Mouse (Mus musculus) spleen, postnatal 4 days (tissue): ENCODE results near the gene Actn3.
"Not testable (repeated sequence)": the region's sequence is repeated elsewhere in the genome, so short reads cannot be mapped to it uniquely, and the experiment has no call there.

Experiments used
- DNase-seq, 2 experiments: peaks; one replicate each; pipeline ENCODE4 v3.0.0; 2022; ENCODE audit warnings: low spot score in 2 of 2

Actn3 gene

DNA sequence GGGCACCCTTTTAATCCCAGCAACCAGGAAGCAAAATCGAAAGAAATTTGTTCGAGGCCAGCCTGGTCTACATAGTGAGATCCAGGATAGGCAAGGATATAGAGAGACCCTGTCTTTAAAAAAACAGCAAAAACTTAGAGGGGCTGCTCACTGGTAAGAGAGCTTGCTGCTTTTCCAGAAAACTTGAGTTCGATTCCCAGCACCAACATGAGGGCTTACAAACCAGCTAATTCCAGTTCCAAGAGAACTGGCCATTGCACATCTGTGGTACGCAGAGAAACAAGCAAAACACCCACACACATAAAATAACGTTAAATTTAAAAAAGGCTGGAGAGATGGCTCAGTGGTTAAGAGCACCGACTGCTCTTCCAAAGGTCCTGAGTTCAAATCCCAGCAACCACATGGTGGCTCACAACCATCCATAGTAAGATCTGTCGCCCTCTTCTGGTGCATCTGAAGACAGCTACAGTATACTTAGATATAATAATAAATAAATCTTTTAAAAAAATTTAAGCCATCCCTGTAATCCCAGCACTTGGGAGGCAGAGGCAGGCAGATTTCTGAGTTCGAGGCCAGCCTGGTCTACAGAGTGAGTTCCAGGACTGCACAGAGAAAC lies 65.3 kb downstream of the Actn3 start:
- DNase-seq, result not testable (repeated sequence)

DNA sequence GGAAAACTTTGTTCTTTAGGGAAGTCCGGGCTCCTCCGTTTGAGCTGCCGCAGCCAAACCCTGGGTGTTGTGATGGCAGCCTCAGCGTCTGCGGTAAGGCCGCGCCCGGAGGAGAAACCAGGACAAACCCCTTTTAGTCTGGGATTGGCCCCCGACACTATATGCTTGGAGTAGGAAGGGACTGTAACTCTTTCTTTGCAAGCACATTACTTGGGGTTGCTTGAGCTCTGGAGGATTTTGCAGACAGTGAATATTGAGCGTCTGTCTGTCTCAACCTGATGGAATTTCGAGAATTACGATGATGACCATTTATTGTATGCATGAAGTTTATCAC lies 65.8 kb downstream of the Actn3 start:
- no peak for DNase-seq
